Mouse (Mus musculus) spleen, adult 2 months (tissue): ENCODE results near the gene Tcl1b2.

Experiments
- CTCF ChIP-seq: fragments of 200-500 bp; IDR thresholded peaks from 2 replicates; pipeline ENCODE4 v1.5.1; 2011; ENCODE audit warnings: mild to moderate bottlenecking, inconsistent platforms; ENCODE audit not compliant: insufficient read depth, insufficient read length, insufficient replicate concordance; ENCODE audit errors: extremely low read depth
- POLR2A ChIP-seq: fragments of 200-500 bp; IDR thresholded peaks from 2 replicates; pipeline ENCODE4 v1.6.1; 2011; ENCODE audit warnings: low read depth, low read length, inconsistent platforms

DNA sequence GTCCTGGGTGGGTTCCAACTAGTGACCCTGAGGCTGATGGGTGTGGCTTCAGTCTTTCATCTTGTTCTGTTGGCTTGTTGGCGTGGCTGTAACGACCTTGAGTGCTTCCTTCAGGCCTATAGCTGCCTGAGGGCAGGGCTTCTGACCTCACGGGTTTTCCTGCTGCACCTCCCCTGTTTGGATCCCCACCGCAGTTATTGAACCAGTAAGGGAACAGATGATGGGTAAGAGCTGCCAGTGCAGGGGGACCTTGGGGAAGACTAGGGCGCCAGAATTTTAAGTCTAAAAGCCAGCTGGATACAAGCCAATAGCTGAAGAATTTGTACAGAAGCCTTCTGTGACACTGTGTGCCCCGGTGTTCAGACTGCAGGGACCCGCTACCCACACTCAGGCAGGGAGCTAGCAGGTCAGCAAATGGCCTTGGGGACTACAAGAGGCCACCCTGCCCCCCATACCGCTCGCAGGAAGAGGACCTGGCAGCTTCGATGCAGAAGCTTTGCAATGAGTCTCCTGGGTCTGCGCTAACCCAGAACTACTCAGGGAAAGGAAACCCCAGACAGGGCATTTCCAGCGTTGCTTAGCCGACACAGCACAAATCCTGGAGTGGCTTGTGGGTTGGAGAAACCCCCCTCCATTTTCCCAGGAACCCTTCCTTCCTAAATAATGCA is 33.4 kb upstream of the Tcl1b2 start:
- no peak for TF ChIP-seq POLR2A
- TF ChIP-seq CTCF: no peak
